10 mouse cellular contexts compared by ENCODE assay signal in genomic region chr8:124925544-124926266, GRCm38 (mm10). TPM values are rescaled to one million over a fixed set of nuclear protein-coding genes. Genes with fewer than 3 reads are reported as not detected.
DNase-seq lines count a peak whose midpoint lies in the region; ATAC-seq and TF ChIP-seq lines count a peak whose summit lies in the region.
"Had no signal": no experiment of that assay in that cellular context is flagged by ENCODE, and none has a peak within 500 bp of the region (broad histone marks: within the 10 kb centered on the region; RNA-seq: fewer than 3 reads in every experiment).

No protein-coding gene starts in this region.

- no peak for TF ChIP-seq CTCF in kidney, postnatal 0 days (IDR thresholded peaks at IDR 0.05; ENCODE audit: low read depth)
- TF ChIP-seq CTCF in C2C12 (IDR thresholded peaks at IDR 0.05; ENCODE audit: control insufficient read depth, insufficient read depth, insufficient read length): no peak

- DNase-seq in kidney, postnatal 0 days (ENCODE audit: low spot score): peak; percentile 6
- DNase-seq in kidney, adult 11 months: no peak
- no peak for DNase-seq in embryonic facial prominence, embryonic 10.5 days (ENCODE audit: low spot score)
- no peak for DNase-seq in layer of hippocampus, adult 18-20 months (ENCODE audit: low spot score in 2 of 2)
- DNase-seq in urinary bladder, postnatal 25 days (ENCODE audit: low spot score): no peak

- no peak overlapping the region for H3K27ac ChIP-seq in kidney, postnatal 0 days
- no peak overlapping the region for H3K27ac ChIP-seq in embryonic facial prominence, embryonic 10.5 days (replicated peaks)
- H3K27ac ChIP-seq: embryonic facial prominence, embryonic 13.5 days had no signal

- H3K79me3 ChIP-seq in C2C12 (ENCODE audit: low read depth): peaks cover 60% of the 10 kb centered on the region

- no peaks in the 10 kb centered on the region for H3K9me3 ChIP-seq in kidney, postnatal 0 days (replicated peaks; ENCODE audit: low read length)
- no peaks in the 10 kb centered on the region for H3K9me3 ChIP-seq in embryonic facial prominence, embryonic 10.5 days
- H3K9me3 ChIP-seq: embryonic facial prominence, embryonic 13.5 days had no signal

- H3K9ac ChIP-seq in kidney, postnatal 0 days (ENCODE audit: low read depth, low read length): no peak overlapping the region
- H3K9ac ChIP-seq: embryonic facial prominence, embryonic 13.5 days had no signal

- H3K27me3 ChIP-seq in kidney, postnatal 0 days (ENCODE audit: insufficient read depth, low read length): no peaks in the 10 kb centered on the region
- H3K27me3 ChIP-seq in C2C12 (ENCODE audit: control insufficient read depth, insufficient read depth, insufficient read length): no peaks in the 10 kb centered on the region
- H3K27me3 ChIP-seq in embryonic facial prominence, embryonic 10.5 days (replicated peaks; ENCODE audit: low read depth, poor library complexity, severe bottlenecking): no peaks in the 10 kb centered on the region
- H3K27me3 ChIP-seq: embryonic facial prominence, embryonic 13.5 days had no signal

- no peaks in the 10 kb centered on the region for H3K36me3 ChIP-seq in kidney, postnatal 0 days (ENCODE audit: insufficient read depth, low read length)
- no peaks in the 10 kb centered on the region for H3K36me3 ChIP-seq in C2C12 (ENCODE audit: control insufficient read depth, insufficient read depth)
- H3K36me3 ChIP-seq in embryonic facial prominence, embryonic 10.5 days (replicated peaks): peaks cover 52% of the 10 kb centered on the region

- no peak overlapping the region for H3K4me3 ChIP-seq in kidney, postnatal 0 days (replicated peaks; ENCODE audit: low read depth, low read length)
- H3K4me3 ChIP-seq in C2C12 (ENCODE audit: insufficient read depth, poor library complexity, severe bottlenecking): no peak overlapping the region
- H3K4me3 ChIP-seq in embryonic facial prominence, embryonic 10.5 days: no peak overlapping the region
- H3K4me3 ChIP-seq: embryonic facial prominence, embryonic 13.5 days; layer of hippocampus, adult 2 months had no signal

- H3K79me2 ChIP-seq in C2C12 (ENCODE audit: control insufficient read depth, insufficient read depth): peaks cover 82% of the 10 kb centered on the region

- no peak overlapping the region for H3ac ChIP-seq in C2C12 (ENCODE audit: control insufficient read depth, insufficient read length, low read depth)

- 55% methylated on average over 14 of the region's 14 CpGs for WGBS in kidney, postnatal 0 days
- 87% methylated on average over 14 of the region's 14 CpGs for WGBS in embryonic facial prominence, embryonic 10.5 days

- H3K4me2 ChIP-seq in kidney, postnatal 0 days (ENCODE audit: low read length): no peak overlapping the region
- H3K4me2 ChIP-seq: embryonic facial prominence, embryonic 13.5 days had no signal

- 0 out of 2 replicates have a peak, but pooled peaks cover 3% of the 10 kb centered on the region for H3K4me1 ChIP-seq in kidney, postnatal 0 days (replicated peaks; ENCODE audit: insufficient read depth, low read length)
- H3K4me1 ChIP-seq in embryonic facial prominence, embryonic 10.5 days: peaks cover 14% of the 10 kb centered on the region

- no peak for ATAC-seq in kidney, postnatal 0 days (replicated peaks; ENCODE audit: low FRiP score, low read depth)
- ATAC-seq in common myeloid progenitor, adult 5-6 weeks (replicated peaks; ENCODE audit: low read depth, poor library complexity, severe bottlenecking): peak; percentile 52
- ATAC-seq in megakaryocyte-erythroid progenitor cell, adult 5-6 weeks (replicated peaks; ENCODE audit: low FRiP score, low TSS enrichment, poor library complexity, severe bottlenecking): peak; percentile 89

TF ChIP-seq in C2C12, 6 proteins besides CTCF, POLR2A, EP300 and RAD21:
- peak; percentile 87 for TF ChIP-seq USF1 (IDR thresholded peaks at IDR 0.05; ENCODE audit: low read depth)
- TF ChIP-seq MYOG (IDR thresholded peaks at IDR 0.05; ENCODE audit: control insufficient read depth, extremely low read depth, insufficient read length): no peak
- TF ChIP-seq MAX (IDR thresholded peaks at IDR 0.05): peak; percentile 48
- peak; percentile 87 for TF ChIP-seq MYOD1 (IDR thresholded peaks at IDR 0.05; ENCODE audit: control insufficient read depth, insufficient read length, low read depth)
- TF ChIP-seq FOSL1 (IDR thresholded peaks at IDR 0.05; ENCODE audit: insufficient read depth, low read length, poor library complexity, severe bottlenecking): no peak
- TF ChIP-seq CEBPB (IDR thresholded peaks at IDR 0.05; ENCODE audit: low read depth): no peak

RNA-seq across cellular contexts. Expression of gene Egln1, which starts 23.4 kb away (rescaled TPM):
- 9.4 and 9.5 TPM in 2 replicates for polyA plus RNA-seq in kidney, postnatal 0 days (2015; fragmentation: Nextera tagmentation; extraction: Ambion mirVana)
- polyA plus RNA-seq in C2C12 (2012; fragmentation: generic; extraction: Trizol): 29.7 TPM
- total RNA-seq in common myeloid progenitor, adult 5-6 weeks (2017): 19.4 and 24.8 TPM in 2 replicates
- total RNA-seq in megakaryocyte-erythroid progenitor cell, adult 5-6 weeks (2014; fragmentation: Nextera tagmentation): 12.8 and 16.6 TPM in 2 replicates
- 11.7 and 13.6 TPM in 2 replicates for total RNA-seq in megakaryocyte-erythroid progenitor cell, adult 5-6 weeks (2017)
- 10.2 and 10.9 TPM in 2 replicates for polyA plus RNA-seq in embryonic facial prominence, embryonic 10.5 days (2016; fragmentation: Nextera tagmentation; extraction: Ambion mirVana)
- total RNA-seq in layer of hippocampus, adult 18-20 months (2021): 10 to 100 TPM; 67.8 to 69.6 TPM

RNA-seq across cellular contexts. Expression of gene Sprtn, which starts 28.0 kb away (rescaled TPM):
- 7.9 and 8.3 TPM in 2 replicates for polyA plus RNA-seq in kidney, postnatal 0 days (2015; fragmentation: Nextera tagmentation; extraction: Ambion mirVana)
- polyA plus RNA-seq in C2C12 (2012; fragmentation: generic; extraction: Trizol): 9.1 TPM
- 25.7 and 26.8 TPM in 2 replicates for total RNA-seq in common myeloid progenitor, adult 5-6 weeks (2017)
- total RNA-seq in megakaryocyte-erythroid progenitor cell, adult 5-6 weeks (2014; fragmentation: Nextera tagmentation): 21.6 and 29.3 TPM in 2 replicates
- total RNA-seq in megakaryocyte-erythroid progenitor cell, adult 5-6 weeks (2017): 21.5 and 21.7 TPM in 2 replicates
- polyA plus RNA-seq in embryonic facial prominence, embryonic 10.5 days (2016; fragmentation: Nextera tagmentation; extraction: Ambion mirVana): 9.5 and 10.3 TPM in 2 replicates
- 10 to 100 TPM; 13.1 to 13.2 TPM for total RNA-seq in layer of hippocampus, adult 18-20 months (2021)

RNA-seq across cellular contexts. Expression of gene Exoc8, which starts 28.2 kb away (rescaled TPM):
- 5.6 and 6.1 TPM in 2 replicates for polyA plus RNA-seq in kidney, postnatal 0 days (2015; fragmentation: Nextera tagmentation; extraction: Ambion mirVana)
- polyA plus RNA-seq in C2C12 (2012; fragmentation: generic; extraction: Trizol): 10.7 TPM
- 15.2 and 16.2 TPM in 2 replicates for total RNA-seq in common myeloid progenitor, adult 5-6 weeks (2017)
- total RNA-seq in megakaryocyte-erythroid progenitor cell, adult 5-6 weeks (2014; fragmentation: Nextera tagmentation): 10.5 and 12.0 TPM in 2 replicates
- 11.8 and 14.8 TPM in 2 replicates for total RNA-seq in megakaryocyte-erythroid progenitor cell, adult 5-6 weeks (2017)
- polyA plus RNA-seq in embryonic facial prominence, embryonic 10.5 days (2016; fragmentation: Nextera tagmentation; extraction: Ambion mirVana): 8.5 and 8.7 TPM in 2 replicates
- total RNA-seq in layer of hippocampus, adult 18-20 months (2021): 10 to 100 TPM; 33.5 to 36.9 TPM
